Mouse (Mus musculus) forebrain, embryonic 15.5 days (tissue): ENCODE measurements around the gene Ccdc12. TPM values are rescaled to one million over a fixed set of nuclear protein-coding genes. Genes with fewer than 3 reads are reported as not detected.
"Not testable (repeated sequence)": the region's sequence is repeated elsewhere in the genome, so short reads cannot be mapped to it uniquely, and the experiment has no call there.

ENCODE experiments used
- ATAC-seq: fragments of 200-750 bp; cut with Nextera tagmentation; replicated peaks from 2 replicates; pipeline ENCODE4 v1.8.0; 2017; ENCODE audit warnings: mild to moderate bottlenecking, moderate TSS enrichment, moderate library complexity
- H3K27ac ChIP-seq: fragments of 300-500 bp; sonication (generic); replicated peaks from 2 replicates; pipeline ENCODE4 v1.5.1; 2015; ENCODE audit warnings: mild to moderate bottlenecking, inconsistent platforms
- H3K27me3 ChIP-seq: fragments of 300-500 bp; sonication (generic); 2 replicates; pipeline ENCODE4 v1.6.1; 2015; ENCODE audit warnings: inconsistent platforms
- H3K36me3 ChIP-seq: fragments of 300-500 bp; sonication (generic); 2 replicates; pipeline ENCODE4 v1.6.1; 2015; ENCODE audit warnings: mild to moderate bottlenecking, inconsistent platforms
- H3K4me1 ChIP-seq: fragments of 300-500 bp; sonication (generic); 2 replicates; pipeline ENCODE4 v1.6.1; 2015; ENCODE audit warnings: inconsistent platforms
- H3K4me2 ChIP-seq: fragments of 300-500 bp; sonication (generic); replicated peaks from 2 replicates; pipeline ENCODE4 v1.6.1; 2015; ENCODE audit warnings: mild to moderate bottlenecking, inconsistent platforms
- H3K4me3 ChIP-seq: fragments of 300-500 bp; sonication (generic); 2 replicates; pipeline ENCODE4 v1.5.1; 2015; ENCODE audit warnings: mild to moderate bottlenecking, inconsistent platforms
- H3K9ac ChIP-seq: fragments of 300-500 bp; sonication (generic); replicated peaks from 2 replicates; pipeline ENCODE4 v1.6.1; 2015; ENCODE audit warnings: mild to moderate bottlenecking, inconsistent platforms
- H3K9me3 ChIP-seq: fragments of 300-500 bp; sonication (generic); 2 replicates; pipeline ENCODE4 v1.6.1; 2016; ENCODE audit warnings: inconsistent platforms
- WGBS: fragments of 180-500 bp; shearing (Covaris S2); methylation state at CpG from one replicate; pipeline ENCODE4 v1.1.7; 2015; ENCODE audit warnings: mixed read lengths; 5-methylcytosine and 5-hydroxymethylcytosine counted together
- polyA plus RNA-seq: library from polyadenylated mRNA; unstranded; fragments of >200 nt; fragmentation: Nextera tagmentation; extraction: Ambion mirVana; gene quantifications from 2 replicates; pipeline ENCODE4 v1.2.1, GENCODE M21; 2015

Ccdc12 gene
- polyA plus RNA-seq, 1 experiment from 2014 or later, result 120 TPM

DNA sequence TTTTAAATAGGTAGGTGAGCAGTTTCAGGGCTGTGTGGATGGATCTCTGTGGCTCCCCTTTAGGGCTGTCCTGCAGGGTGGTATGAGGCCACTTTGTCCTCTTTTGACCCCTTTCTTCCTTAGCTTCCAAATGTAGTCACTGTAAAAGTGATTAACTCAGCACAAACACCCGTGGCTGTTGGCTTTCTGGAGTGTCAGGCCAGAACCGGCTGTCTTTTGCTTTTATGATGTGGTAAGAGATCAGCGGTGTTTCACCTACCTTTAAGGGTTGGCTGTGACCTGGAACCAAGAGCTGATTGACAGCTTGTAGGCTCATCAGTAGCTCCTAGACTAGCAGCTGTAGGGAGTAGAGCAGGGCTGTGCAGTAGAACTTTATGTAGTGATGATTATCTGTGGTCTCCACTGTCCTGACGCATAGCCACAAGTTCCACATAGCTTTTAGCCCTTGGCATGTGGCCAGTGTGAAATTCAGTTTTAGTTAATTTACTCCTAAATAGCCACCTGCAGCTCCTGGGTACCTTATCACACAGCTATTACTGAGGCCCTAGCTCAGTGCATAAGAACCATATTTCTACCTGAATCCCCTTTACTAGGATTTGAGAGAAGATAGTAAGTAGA is 11.0 kb downstream of the Ccdc12 start:
- no peak overlapping the region for H3K4me2 ChIP-seq
- H3K27me3 ChIP-seq, result no peaks in the 10 kb centered on the region
- H3K4me3 ChIP-seq, result no peak overlapping the region
- H3K27ac ChIP-seq, result no peak overlapping the region
- no peak for ATAC-seq
- no peak overlapping the region for H3K9ac ChIP-seq
- H3K36me3 ChIP-seq, result no peaks in the 10 kb centered on the region
- H3K9me3 ChIP-seq, result no peaks in the 10 kb centered on the region
- 74% methylated on average over 4 of the region's 4 CpGs for WGBS
- H3K4me1 ChIP-seq, result peaks cover 8% of the 10 kb centered on the region; the same call in 1 of the 2 replicates

DNA sequence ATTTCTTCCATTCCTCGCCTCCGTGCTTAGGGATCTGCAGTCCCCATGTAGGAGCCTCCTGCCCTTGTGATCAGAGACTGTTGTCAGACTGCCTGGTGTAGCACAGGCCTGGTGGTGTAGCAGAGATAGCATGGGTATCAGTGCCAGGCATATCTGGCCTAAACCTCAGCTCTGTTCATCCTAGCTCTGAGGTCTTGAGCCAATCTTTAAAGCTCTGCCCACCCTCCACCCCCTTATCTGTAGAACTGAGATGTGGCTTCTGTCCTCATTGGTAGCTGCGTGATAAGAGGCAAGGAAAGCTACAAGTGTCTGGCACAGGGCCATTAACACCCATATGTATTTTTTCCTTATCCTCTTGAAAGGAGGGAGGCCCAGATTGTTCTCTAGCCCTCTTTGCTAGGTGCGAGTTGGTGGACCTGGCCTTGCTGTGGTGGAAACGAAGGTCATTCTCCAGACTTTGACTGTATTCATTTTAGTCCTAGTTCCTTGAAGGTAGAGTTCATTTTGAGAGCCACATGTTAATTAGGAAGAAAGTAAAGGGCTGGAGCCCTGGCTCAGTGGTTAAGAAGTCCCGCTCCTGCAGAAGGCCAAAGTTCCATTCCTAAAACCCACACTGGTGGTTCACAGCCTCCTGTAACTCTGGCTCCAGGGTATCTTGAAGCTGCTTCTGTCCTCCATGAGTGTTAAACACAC is 12.4 kb downstream of the Ccdc12 start:
- no peak overlapping the region for H3K9ac ChIP-seq
- no peaks in the 10 kb centered on the region for H3K36me3 ChIP-seq
- peaks cover 21% of the 10 kb centered on the region for H3K4me1 ChIP-seq
- no peaks in the 10 kb centered on the region for H3K9me3 ChIP-seq
- H3K27me3 ChIP-seq, result no peaks in the 10 kb centered on the region
- no peak overlapping the region for H3K4me3 ChIP-seq
- WGBS, result 87% methylated on average over 6 of the region's 6 CpGs
- ATAC-seq, result no peak
- no peak overlapping the region for H3K4me2 ChIP-seq
- H3K27ac ChIP-seq, result no peak overlapping the region

DNA sequence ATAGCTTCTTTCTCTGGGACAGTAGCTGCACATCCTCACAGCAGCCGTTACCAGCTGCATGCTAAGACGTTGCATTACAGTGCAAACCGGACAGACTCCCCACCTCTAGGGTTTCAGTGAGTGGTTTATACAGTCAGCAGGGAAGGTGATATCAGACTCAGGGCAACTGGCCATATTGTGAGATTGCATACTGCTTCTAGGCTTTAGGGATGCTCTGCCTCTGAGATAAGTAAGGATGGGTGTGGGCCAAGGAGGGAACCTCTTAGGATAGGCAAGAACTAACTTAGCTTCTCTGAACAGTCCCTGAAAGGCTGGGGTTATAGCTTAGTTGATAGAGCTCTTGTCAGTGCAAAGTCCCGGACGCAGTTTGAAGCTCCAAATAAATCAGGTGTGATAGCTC is 13.5 kb downstream of the Ccdc12 start:
- Histone ChIP-seq H3K4me1 (peaks cover 21% of the 10 kb centered on the region), H3K27ac (no peak overlapping the region), H3K27me3 (no peaks in the 10 kb centered on the region), H3K9ac (no peak overlapping the region), H3K9me3 (no peaks in the 10 kb centered on the region), H3K36me3 (no peaks in the 10 kb centered on the region), H3K4me3 (no peak overlapping the region), H3K4me2 (no peak overlapping the region)
- WGBS, result 90% methylated on average over 5 of the region's 5 CpGs
- ATAC-seq, result no peak

DNA sequence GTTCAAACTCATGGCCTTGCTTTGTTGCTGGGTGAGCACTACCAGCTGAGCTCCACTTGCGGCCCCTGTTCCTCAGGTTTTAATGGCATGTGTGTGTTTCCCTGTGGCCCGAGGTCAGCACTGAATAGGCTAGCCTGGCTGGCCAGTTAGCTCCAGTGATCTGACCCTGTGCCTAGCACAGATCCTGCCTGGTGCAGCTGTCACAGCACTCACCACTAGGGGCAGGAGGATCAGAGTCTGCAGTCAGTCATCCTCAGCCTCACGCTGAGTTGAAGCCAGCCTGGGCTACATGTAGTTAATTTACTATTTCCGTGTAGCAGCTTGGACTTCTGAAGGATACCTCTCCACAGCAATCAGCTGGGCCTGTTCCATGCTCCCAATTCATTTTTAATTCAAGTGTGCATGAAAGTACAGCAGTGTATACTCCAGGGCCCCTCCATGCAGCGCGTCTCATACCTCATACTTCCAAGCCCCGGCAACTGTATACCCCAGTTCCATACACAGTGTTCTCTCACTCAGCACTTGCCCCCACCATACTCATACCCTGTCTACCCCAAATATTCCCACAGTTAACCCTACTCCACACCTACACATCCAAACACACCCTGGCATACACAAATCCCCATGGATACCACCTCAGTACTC is 16.3 kb downstream of the Ccdc12 start:
- ATAC-seq, result peak; percentile 38; the same call in 1 of the 2 replicates
- no peak overlapping the region for H3K9ac ChIP-seq

DNA sequence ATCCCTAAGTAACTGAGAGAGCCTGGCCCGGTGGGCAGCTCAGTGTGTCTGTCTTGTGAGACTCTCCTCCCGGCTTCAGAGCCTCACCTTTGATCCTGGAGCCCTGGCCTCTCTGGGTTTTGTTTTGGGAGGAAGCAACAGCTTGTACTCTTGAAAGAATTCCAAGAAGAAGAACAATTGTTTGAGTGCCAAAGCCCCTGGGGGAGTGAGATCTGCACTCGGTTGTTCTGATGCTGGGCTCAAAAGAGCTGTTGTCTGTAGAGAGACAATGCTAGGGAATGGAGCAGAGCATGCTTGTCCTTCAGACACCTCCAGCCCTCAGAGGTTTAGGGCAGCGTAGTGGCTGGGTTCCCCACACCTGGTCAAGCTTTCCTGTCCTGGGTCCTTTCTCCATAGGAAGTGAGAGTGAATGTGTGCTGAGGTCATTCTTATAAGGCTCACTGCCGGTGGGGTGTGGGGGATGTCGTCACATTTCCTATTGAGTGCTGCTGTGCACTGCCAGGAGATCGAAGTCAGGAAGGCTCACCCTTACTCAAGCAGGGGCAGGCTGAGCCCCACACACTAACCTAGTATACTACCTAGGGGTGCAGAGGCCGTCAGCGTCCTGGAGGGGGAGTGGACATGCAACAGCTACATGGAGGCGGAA is 16.9 kb downstream of the Ccdc12 start:
- no peaks in the 10 kb centered on the region for H3K27me3 ChIP-seq
- 0 out of 2 replicates have a peak, but pooled peaks have one; percentile 29 for ATAC-seq
- no peak overlapping the region for H3K9ac ChIP-seq
- no peak overlapping the region for H3K4me2 ChIP-seq
- H3K4me3 ChIP-seq, result no peak overlapping the region
- H3K4me1 ChIP-seq, result peaks cover 13% of the 10 kb centered on the region
- 49% methylated on average over 10 of the region's 10 CpGs for WGBS
- 0 out of 2 replicates have a peak overlapping the region, but pooled peaks have one; percentile 8 for H3K27ac ChIP-seq
- H3K36me3 ChIP-seq, result no peaks in the 10 kb centered on the region
- no peaks in the 10 kb centered on the region for H3K9me3 ChIP-seq

More for the DNA sequence above, 16.3 kb downstream of the Ccdc12 start:
- H3K4me2 ChIP-seq, result no peak overlapping the region
- 61% methylated on average over 7 of the region's 7 CpGs for WGBS
- H3K9me3 ChIP-seq, result no peaks in the 10 kb centered on the region
- H3K36me3 ChIP-seq, result no peaks in the 10 kb centered on the region
- H3K27ac ChIP-seq, result no peak overlapping the region
- H3K4me3 ChIP-seq, result no peak overlapping the region
- no peaks in the 10 kb centered on the region for H3K27me3 ChIP-seq
- peaks cover 13% of the 10 kb centered on the region for H3K4me1 ChIP-seq

DNA sequence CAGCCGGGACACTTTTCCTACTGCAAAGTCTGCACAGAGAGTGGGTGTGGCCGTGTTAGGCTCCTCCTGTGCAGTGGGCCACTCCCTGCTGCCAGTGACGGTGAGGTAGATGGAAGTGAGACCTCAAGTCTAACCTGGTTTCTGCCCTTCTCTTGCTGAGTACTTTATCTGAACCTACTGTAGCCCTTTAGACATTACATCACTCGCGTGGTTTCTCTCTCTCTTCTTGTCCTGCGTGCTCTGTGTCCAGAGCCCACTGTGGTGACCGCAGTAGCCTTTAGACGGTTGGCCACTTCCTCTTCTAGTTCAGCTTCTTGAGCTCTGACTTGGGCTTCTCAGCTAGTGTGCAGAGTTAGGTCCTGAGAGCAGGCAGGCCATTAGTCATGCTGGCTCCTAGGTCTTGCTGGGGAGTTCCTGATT is 20.2 kb downstream of the Ccdc12 start:
- WGBS, result 91% methylated on average over 8 of the region's 8 CpGs
- Histone ChIP-seq H3K4me2 (no peak overlapping the region), H3K36me3 (peaks cover 2% of the 10 kb centered on the region; the same call in 1 of the 2 replicates), H3K4me1 (peaks cover 18% of the 10 kb centered on the region), H3K4me3 (no peak overlapping the region), H3K9me3 (no peaks in the 10 kb centered on the region), H3K27me3 (no peaks in the 10 kb centered on the region), H3K27ac (no peak overlapping the region), H3K9ac (no peak overlapping the region)
- ATAC-seq, result no peak

DNA sequence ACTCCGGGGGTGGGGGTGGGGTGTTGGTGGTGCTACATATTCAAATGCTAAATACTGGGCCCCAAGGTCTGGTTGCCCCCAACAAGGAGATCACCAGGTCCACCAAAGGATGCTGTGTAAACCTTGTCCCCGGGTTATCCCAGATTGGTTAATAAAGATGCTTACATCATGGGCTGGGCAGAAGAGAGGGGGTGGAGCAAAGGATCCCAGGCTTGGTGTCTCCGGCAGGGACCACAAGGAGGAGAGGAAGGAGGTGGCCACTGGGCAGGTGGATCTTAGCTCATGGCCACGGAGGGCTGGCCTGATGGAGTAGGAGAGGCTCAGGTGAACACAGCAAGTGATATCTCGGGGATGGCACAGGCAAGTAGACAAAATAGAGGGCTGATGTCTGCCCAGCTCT is 22.6 kb downstream of the Ccdc12 start:
- H3K9ac ChIP-seq, result no peak overlapping the region
- no peaks in the 10 kb centered on the region for H3K27me3 ChIP-seq
- peaks cover 2% of the 10 kb centered on the region; the same call in 1 of the 2 replicates for H3K36me3 ChIP-seq
- H3K9me3 ChIP-seq, result no peaks in the 10 kb centered on the region
- WGBS, result 70% methylated on average over 5 of the region's 5 CpGs
- ATAC-seq, result no peak
- H3K4me1 ChIP-seq, result peaks cover 27% of the 10 kb centered on the region
- no peak overlapping the region for H3K4me3 ChIP-seq
- H3K27ac ChIP-seq, result no peak overlapping the region
- H3K4me2 ChIP-seq, result no peak overlapping the region

DNA sequence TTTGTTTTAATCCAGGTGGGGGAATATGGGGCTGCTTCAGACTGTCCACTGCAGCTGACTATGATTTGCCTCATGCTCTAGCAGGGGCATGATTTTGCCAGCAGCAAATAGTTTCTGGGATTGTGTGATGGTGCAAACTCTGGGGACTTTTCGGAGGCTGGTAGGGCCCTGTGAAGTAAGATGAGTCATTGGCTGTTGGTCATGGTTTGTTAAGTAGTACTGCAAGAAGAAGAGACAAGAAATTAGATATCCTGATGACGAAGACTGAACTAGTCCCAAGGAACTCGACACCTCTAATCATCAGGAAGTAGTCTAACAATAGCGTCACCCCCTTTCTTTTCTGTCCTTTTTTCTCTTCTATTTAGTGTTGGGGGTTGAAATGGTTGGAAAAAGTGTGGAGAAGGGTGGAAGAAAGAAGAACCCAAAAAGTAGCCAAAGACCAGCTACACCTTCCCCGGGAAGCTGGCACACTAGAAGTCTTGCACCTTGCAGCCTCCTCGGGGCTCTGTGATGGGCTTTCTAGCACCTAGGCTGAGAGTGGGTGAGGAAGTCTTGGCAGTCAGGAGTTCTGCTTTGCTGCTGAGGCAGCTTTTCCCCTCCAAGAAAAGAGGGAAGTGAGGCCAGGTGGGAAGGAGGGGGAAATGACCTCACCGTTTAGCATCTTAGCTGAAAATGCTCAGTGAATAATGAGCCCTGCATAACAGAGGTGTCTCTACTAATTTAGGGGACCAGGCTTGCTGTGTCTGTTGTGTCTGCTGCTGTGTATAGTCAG is 24.6 kb downstream of the Ccdc12 start:
- 74% methylated on average over 7 of the region's 7 CpGs for WGBS
- H3K4me1 ChIP-seq, result peaks cover 43% of the 10 kb centered on the region
- no peak for ATAC-seq
- H3K27ac ChIP-seq, result peak overlapping the region; percentile 72
- no peak overlapping the region for H3K9ac ChIP-seq
- peaks cover 2% of the 10 kb centered on the region; the same call in 1 of the 2 replicates for H3K36me3 ChIP-seq
- H3K9me3 ChIP-seq, result no peaks in the 10 kb centered on the region
- H3K4me3 ChIP-seq, result no peak overlapping the region
- H3K4me2 ChIP-seq, result no peak overlapping the region
- no peaks in the 10 kb centered on the region for H3K27me3 ChIP-seq

DNA sequence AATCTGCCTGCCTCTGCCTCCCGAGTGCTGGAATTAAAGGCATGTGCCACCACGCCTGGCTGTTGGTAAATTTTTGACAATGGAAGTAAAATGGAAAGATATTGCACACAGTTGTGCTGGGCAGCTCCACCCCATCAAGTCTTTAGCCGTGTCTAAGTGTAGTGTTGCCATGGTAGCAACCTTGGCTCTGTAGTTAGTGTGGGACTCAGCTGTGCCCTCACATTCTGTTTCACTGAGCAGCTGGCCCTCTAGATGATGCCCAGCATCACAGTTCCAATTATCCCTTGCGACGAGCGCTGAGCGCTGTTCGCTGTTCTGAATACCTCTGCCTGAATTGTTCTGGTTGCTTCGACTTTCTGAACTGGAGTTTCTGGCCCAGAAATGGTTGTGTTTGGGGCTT is 25.5 kb downstream of the Ccdc12 start:
- Histone ChIP-seq H3K27me3 (no peaks in the 10 kb centered on the region), H3K4me1 (peaks cover 44% of the 10 kb centered on the region), H3K36me3 (peaks cover 2% of the 10 kb centered on the region; the same call in 1 of the 2 replicates), H3K27ac (peak overlapping the region; percentile 72), H3K9me3 (no peaks in the 10 kb centered on the region), H3K9ac (no peak overlapping the region), H3K4me3 (no peak overlapping the region), H3K4me2 (no peak overlapping the region)
- ATAC-seq, result peak; percentile 87
- 30% methylated on average over 9 of the region's 9 CpGs for WGBS

DNA sequence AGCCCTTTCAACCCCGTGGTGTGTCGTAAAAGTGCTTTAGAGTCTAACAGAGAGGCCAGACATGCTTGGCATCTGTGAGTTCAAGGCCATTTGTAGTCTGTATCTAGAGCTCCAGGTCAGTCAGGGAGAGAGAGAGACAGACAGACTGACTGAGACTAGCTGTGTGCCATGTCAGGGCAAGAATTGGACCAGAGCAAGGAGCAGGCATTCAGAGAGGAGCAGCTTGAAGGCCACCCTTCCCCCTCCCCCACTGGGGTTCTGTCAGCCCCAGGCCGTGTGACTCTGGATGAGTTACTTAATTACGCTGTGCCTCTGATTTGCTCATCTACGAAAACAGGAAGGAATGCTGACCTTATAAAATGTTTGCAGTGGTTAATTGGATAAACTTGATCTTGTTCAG is 26.0 kb downstream of the Ccdc12 start:
- 48% methylated on average over 5 of the region's 5 CpGs for WGBS
- no peaks in the 10 kb centered on the region for H3K9me3 ChIP-seq
- H3K27me3 ChIP-seq, result no peaks in the 10 kb centered on the region
- H3K36me3 ChIP-seq, result peaks cover 2% of the 10 kb centered on the region; the same call in 1 of the 2 replicates
- no peak overlapping the region for H3K9ac ChIP-seq
- H3K4me1 ChIP-seq, result peaks cover 49% of the 10 kb centered on the region
- ATAC-seq, result no peak
- H3K4me2 ChIP-seq, result no peak overlapping the region
- H3K4me3 ChIP-seq, result no peak overlapping the region
- peak overlapping the region; percentile 72 for H3K27ac ChIP-seq

DNA sequence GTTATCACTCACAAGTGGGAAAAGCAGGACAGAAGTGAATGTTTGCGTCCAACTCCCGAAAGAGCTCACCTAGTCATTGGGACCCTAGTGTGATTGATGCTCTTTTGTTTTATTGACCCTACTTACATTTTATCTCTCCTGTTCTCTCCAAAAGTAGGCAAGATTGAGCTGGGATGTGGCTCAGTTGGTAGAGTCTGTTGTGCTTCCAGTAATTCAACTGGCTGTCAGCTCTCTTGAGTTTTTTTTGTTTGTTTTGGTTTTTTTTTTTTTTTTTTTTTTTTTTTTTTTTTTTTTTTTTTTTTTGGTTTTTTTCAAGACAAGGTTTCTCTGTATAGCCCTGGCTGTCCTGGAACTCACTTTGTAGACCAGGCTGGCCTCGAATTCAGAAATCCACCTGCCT is 26.4 kb downstream of the Ccdc12 start:
- not testable (repeated sequence) for ATAC-seq, H3K9me3 ChIP-seq, H3K36me3 ChIP-seq, H3K4me2 ChIP-seq, H3K4me3 ChIP-seq, H3K9ac ChIP-seq, H3K27me3 ChIP-seq
- peaks cover 53% of the 10 kb centered on the region for H3K4me1 ChIP-seq
- WGBS, result 82% methylated on average over 3 of the region's 3 CpGs
- peak overlapping the region; percentile 72; the same call in 1 of the 2 replicates for H3K27ac ChIP-seq
